Mouse (Mus musculus): ENCODE results near the gene Lsg1. TPM values are rescaled to one million over a fixed set of nuclear protein-coding genes. Genes with fewer than 3 reads are reported as not detected.

Gene Lsg1
- polyA plus RNA-seq, 1 experiment from 2014 or later: 35.7 TPM

DNA sequence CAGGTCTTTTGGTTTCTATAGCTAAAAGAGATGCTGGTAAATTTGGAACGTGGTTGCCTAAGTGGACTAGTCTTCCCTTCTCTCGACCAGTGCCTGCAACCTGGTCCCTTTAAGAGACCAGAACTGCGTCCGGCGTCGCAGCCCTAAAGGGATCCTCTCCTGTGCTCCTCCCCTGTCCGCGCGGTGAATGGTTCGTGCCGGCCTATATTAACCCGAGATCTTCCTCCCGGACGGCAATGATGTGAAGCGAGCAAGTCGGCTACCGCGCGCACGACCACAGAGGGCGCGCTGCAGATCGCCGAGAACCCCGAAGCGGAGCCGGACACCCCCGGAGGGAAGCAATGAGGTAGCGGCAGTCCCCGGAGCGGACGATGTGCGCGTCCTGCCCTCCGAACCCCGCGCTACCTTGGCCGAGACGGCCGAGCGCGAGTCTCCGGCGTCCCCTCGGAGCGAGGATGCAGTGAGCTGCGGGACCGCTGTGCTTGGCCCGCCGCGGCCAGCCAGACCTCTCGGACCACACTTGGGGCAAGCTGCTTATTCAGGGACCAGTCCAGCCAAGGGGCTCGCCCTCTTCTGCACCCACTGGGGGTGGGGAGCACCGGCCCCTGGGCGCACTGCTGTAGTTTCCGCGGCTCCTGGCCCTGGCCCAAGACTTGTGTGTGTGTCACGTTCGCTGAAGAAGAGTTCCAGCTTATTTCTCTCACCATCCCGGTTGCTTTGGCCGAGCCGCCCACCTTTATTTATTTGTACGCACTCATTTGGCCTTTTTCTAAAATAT is 12.3 kb upstream of the Lsg1 start, which contains the start of gene Fam43a:
Gene Fam43a (plus strand): TSS at position 233 of the 778 bp plus-strand sequence.
- Histone ChIP-seq H3K9me3 (no peaks in the 10 kb centered on the region), H3K9ac (peak within 1 kb of the TSS; percentile 87), H3K4me3 (peak within 1 kb of the TSS; percentile 90), H3K36me3 (no peaks in the 10 kb centered on the region), H3K27ac (replicated peaks) (peak within 1 kb of the TSS; percentile 89), H3K4me2 (peak within 1 kb of the TSS; percentile 97), H3K4me1 (peaks cover 53% of the 10 kb centered on the region), H3K27me3 (replicated peaks) (peaks cover 18% of the 10 kb centered on the region)
- WGBS: under 1% methylated on average over 63 of the region's 63 CpGs
- ATAC-seq (ENCODE audit: extremely low read depth, insufficient number of reproducible peaks, low FRiP score, low TSS enrichment): peak; percentile 63; the same call in 1 of the 2 replicates

GRCm38 (mm10) chr16:30596959-30597681 is 9.7 kb upstream of the Lsg1 start:
- WGBS: 12% methylated on average over 16 of the region's 16 CpGs
- H3K36me3 ChIP-seq: no peaks in the 10 kb centered on the region
- H3K4me1 ChIP-seq: peaks cover 28% of the 10 kb centered on the region
- no peak for ATAC-seq (ENCODE audit: extremely low read depth, insufficient number of reproducible peaks, low FRiP score, low TSS enrichment)
- H3K27me3 ChIP-seq (replicated peaks): peaks cover 20% of the 10 kb centered on the region
- peak overlapping the region; percentile 74 for H3K9ac ChIP-seq
- peak overlapping the region; percentile 69 for H3K4me2 ChIP-seq
- no peaks in the 10 kb centered on the region for H3K9me3 ChIP-seq
- H3K4me3 ChIP-seq: peak overlapping the region; percentile 35
- no peak overlapping the region for H3K27ac ChIP-seq (replicated peaks)

DNA sequence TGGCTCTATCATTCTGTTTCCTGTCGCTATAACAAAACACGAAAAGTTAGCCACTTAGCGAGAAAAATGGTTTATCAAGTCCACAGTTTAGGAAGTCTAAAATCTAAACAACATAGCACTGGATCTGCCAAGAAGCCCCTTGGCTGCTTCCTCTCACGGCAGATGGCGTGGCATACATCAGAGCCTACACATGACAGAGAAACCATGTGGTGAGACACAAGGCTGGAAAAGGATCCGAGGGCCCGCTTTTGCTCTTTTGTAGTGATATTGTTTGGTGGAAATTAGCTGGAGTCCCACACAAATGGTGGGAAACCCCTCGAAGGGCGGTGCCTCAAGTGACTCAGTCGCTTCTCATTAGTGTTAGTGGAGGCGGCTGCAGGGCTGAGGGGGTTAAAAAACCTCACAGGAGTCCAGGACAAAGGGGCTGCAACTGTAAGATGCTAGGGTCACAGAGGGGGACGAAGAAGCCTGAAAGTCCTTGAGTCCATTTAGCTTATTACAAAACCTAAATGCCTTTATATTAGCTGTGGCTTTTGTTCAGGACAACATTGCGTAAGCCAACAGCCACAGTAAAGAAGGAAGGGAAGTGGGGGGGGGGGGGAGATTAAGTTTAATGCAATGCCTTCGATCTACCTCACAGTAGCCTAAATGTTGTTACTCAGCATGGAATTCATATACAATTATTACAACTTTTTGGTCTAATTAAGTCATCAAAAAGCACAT is 8.6 kb upstream of the Lsg1 start:
- Histone ChIP-seq H3K4me1 (peaks cover 17% of the 10 kb centered on the region), H3K36me3 (no peaks in the 10 kb centered on the region), H3K9ac (no peak overlapping the region), H3K9me3 (no peaks in the 10 kb centered on the region), H3K27ac (replicated peaks) (no peak overlapping the region), H3K27me3 (replicated peaks) (peaks cover 20% of the 10 kb centered on the region), H3K4me3 (no peak overlapping the region), H3K4me2 (no peak overlapping the region)
- WGBS: 65% methylated on average over 14 of the region's 14 CpGs
- no peak for ATAC-seq (ENCODE audit: extremely low read depth, insufficient number of reproducible peaks, low FRiP score, low TSS enrichment)

DNA sequence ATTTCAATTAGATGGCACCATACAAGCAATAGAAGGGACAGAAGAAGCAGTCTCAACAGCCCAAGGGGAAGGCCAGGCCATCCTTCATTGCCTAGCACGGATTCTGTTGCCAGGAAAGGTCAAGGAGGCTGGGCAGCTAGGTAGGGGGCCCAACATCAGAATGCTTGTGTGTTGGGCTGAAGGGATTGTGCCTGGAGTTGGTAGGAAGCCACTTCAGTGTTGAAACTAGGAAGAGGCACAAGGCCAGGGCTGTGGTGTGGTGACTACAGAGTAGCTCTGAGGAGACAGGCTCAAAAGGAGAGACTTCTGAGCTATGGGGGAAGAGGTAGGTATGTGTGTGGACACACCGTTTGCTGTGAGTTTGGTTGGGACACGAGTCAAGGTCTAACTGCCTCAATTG is 8.0 kb upstream of the Lsg1 start:
- no peak overlapping the region for H3K27ac ChIP-seq (replicated peaks)
- H3K9ac ChIP-seq: no peak overlapping the region
- H3K27me3 ChIP-seq (replicated peaks): peaks cover 20% of the 10 kb centered on the region
- H3K9me3 ChIP-seq: no peaks in the 10 kb centered on the region
- H3K4me3 ChIP-seq: no peak overlapping the region
- H3K4me2 ChIP-seq: no peak overlapping the region
- no peak for ATAC-seq (ENCODE audit: extremely low read depth, insufficient number of reproducible peaks, low FRiP score, low TSS enrichment)
- peaks cover 12% of the 10 kb centered on the region for H3K4me1 ChIP-seq
- no peaks in the 10 kb centered on the region for H3K36me3 ChIP-seq
- WGBS: 45% methylated on average over 3 of the region's 3 CpGs

DNA sequence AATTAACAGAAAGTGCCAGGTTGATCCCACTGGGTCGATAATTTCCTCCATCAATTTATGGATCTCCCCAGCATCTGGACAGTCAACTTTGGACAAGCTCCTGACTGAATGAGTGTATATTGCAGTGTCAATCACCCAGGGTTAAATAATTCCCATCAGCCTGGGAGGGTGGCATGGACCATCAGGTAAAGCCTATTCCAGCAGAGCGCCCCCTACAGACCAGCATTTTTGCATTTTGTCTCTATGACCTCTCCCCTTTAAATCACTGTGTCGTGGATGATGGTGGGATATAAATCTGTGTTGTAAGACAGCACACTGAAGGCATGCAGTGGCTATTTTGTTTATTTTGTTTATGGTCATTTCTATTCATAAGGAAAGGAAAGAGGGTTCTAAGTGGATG is 4.6 kb upstream of the Lsg1 start:
- no peak overlapping the region for H3K4me2 ChIP-seq
- peaks cover 20% of the 10 kb centered on the region for H3K27me3 ChIP-seq (replicated peaks)
- no peak for ATAC-seq (ENCODE audit: extremely low read depth, insufficient number of reproducible peaks, low FRiP score, low TSS enrichment)
- no peaks in the 10 kb centered on the region for H3K36me3 ChIP-seq
- WGBS: 44% methylated on average over 3 of the region's 3 CpGs
- no peak overlapping the region for H3K27ac ChIP-seq (replicated peaks)
- no peaks in the 10 kb centered on the region for H3K9me3 ChIP-seq
- no peak overlapping the region for H3K9ac ChIP-seq
- peaks cover 9% of the 10 kb centered on the region for H3K4me1 ChIP-seq
- H3K4me3 ChIP-seq: no peak overlapping the region

DNA sequence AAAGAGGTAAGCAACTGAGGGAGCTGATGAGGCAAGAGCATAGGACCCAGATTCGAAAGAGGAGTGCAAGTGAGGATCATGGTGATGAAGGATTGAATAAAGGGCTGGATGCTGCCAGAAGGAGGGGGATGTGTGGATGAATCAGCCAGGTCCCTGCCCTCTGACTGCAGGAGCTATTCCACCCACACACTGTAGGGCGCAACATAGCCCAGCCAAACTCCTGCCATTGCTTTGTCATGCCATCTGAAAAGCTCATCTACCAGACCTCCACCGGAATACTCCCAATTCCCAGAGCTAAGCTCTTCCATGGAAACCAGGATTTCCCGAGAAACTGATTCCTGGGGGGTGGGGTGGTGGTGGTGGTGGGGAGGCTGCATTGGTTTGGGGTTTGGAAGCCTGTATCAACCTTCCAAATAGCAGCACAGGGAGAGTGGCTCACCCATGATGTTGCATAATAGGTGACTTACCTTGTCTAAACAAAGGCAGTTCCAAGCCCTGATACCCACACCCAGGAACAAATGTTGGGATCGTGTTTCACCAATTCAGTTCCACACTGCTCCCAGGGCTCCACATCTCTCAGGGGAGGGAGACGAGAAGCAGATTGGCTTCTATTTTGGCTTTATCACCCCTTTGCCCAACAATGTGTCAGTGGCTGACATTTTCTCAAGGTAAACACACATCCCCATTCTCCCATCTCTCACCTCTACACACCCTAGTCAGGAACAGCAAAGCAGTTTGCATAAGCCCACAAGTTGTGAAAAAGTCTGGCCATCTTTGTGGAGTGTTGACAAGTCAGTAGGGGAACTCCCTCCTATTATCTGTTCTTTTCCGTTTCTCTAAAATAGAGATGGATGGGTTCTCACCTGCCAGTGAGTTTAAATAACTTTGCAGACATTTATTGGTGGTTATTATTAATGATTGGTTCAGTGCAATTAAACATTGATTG is 3.1 kb upstream of the Lsg1 start:
- Histone ChIP-seq H3K36me3 (peaks cover 2% of the 10 kb centered on the region), H3K4me2 (no peak overlapping the region), H3K9ac (no peak overlapping the region), H3K27ac (replicated peaks) (no peak overlapping the region), H3K27me3 (replicated peaks) (peaks cover 8% of the 10 kb centered on the region), H3K9me3 (no peaks in the 10 kb centered on the region), H3K4me1 (peaks cover 13% of the 10 kb centered on the region), H3K4me3 (no peak overlapping the region)
- no peak for ATAC-seq (ENCODE audit: extremely low read depth, insufficient number of reproducible peaks, low FRiP score, low TSS enrichment)
- 31% methylated on average over 7 of the region's 7 CpGs for WGBS

DNA sequence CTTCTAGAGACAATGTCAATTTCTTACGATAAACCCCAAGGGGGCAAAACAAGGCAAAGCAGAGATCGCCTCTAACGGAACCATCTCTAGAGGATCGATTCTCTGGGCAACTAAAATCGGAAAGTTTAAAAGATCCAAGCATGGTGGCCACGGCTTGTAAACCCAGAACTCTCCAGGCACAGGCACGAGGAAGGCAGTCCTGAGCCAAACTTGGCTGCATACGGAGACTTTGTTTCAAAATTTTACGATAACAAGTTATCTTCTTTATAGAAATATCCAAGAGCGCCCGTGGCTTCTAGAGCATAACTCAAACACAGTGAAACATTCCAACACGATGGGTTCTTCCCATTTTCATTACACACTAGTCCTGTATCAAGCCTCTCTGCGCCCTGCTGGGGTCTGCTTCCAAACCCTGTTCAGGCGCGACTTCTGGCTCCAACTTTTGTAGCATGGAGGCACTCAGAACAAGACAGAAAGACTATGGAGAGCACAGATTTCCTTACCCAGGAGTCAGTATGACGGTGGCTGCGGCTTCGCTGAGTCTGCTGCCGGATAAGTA is 378 bp downstream of the Lsg1 start:
- ATAC-seq (ENCODE audit: extremely low read depth, insufficient number of reproducible peaks, low FRiP score, low TSS enrichment): no peak
- H3K9me3 ChIP-seq: no peaks in the 10 kb centered on the region
- peak overlapping the region; percentile 85 for H3K9ac ChIP-seq
- H3K27me3 ChIP-seq (replicated peaks): no peaks in the 10 kb centered on the region
- 2% methylated on average over 19 of the region's 19 CpGs for WGBS
- peak overlapping the region; percentile 79 for H3K4me3 ChIP-seq
- H3K36me3 ChIP-seq: peaks cover 37% of the 10 kb centered on the region
- H3K4me1 ChIP-seq: peaks cover 13% of the 10 kb centered on the region
- H3K4me2 ChIP-seq: peak overlapping the region; percentile 95
- H3K27ac ChIP-seq (replicated peaks): peak overlapping the region; percentile 64; the same call in 1 of the 2 replicates

- Histone ChIP-seq H3K4me2 (no peak overlapping the region), H3K27me3 (replicated peaks) (no peaks in the 10 kb centered on the region), H3K9ac (no peak overlapping the region), H3K27ac (replicated peaks) (no peak overlapping the region), H3K4me1 (no peaks in the 10 kb centered on the region), H3K36me3 (peaks cover 99% of the 10 kb centered on the region), H3K9me3 (no peaks in the 10 kb centered on the region), H3K4me3 (no peak overlapping the region)
- 92% methylated on average over 5 of the region's 5 CpGs for WGBS
- ATAC-seq (ENCODE audit: extremely low read depth, insufficient number of reproducible peaks, low FRiP score, low TSS enrichment): no peak
Measured at GRCm38 (mm10) chr16:30580765-30581164, 6.6 kb downstream of the Lsg1 start.

DNA sequence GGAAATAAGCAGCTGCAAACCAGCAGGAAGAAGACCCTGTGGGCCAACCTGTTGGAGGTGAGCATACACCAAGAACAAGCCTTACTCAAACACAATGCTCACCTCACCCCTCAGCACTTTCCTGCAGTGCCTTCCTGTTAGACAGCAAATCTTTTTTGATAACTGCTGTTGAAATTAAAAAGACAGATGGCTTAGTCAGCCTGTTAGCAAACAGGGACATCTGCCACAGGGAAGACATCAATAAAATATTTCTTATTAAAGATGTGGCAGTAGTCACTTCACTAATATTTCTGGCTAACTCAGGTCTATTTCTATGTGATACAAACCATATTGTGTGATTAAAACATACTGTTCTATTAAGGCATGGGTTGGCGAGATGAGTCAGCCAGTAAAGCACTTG is 11.0 kb downstream of the Lsg1 start:
- Histone ChIP-seq H3K27ac (replicated peaks) (no peak overlapping the region), H3K4me3 (no peak overlapping the region), H3K9me3 (no peaks in the 10 kb centered on the region), H3K4me2 (no peak overlapping the region), H3K27me3 (replicated peaks) (no peaks in the 10 kb centered on the region), H3K9ac (no peak overlapping the region), H3K4me1 (no peaks in the 10 kb centered on the region), H3K36me3 (peaks cover 96% of the 10 kb centered on the region)
- ATAC-seq (ENCODE audit: extremely low read depth, insufficient number of reproducible peaks, low FRiP score, low TSS enrichment): no peak
- WGBS: 72% methylated on average over 1 of the region's 1 CpGs

DNA sequence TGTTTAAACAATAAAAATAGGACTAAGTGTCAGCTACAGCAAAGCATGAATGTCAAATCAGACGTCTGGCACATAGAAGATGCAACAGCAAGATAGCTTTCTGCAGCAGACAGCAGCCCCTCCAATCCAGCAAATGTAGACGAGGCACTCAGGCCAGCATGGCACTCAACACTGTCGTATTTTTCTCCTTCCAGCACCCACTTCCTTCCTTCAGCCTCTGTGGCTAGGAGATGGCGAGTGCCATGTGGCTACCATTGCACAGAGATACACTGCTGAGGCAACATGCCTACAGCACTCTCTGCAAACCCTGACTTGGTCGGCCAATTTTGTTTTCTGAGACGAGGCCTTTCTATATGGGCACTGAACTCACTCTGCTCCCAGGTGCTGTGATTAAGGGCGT is 11.6 kb downstream of the Lsg1 start:
- no peaks in the 10 kb centered on the region for H3K27me3 ChIP-seq (replicated peaks)
- H3K27ac ChIP-seq (replicated peaks): no peak overlapping the region
- H3K4me2 ChIP-seq: no peak overlapping the region
- H3K4me3 ChIP-seq: no peak overlapping the region
- H3K9me3 ChIP-seq: no peaks in the 10 kb centered on the region
- peaks cover 96% of the 10 kb centered on the region for H3K36me3 ChIP-seq
- H3K9ac ChIP-seq: no peak overlapping the region
- 78% methylated on average over 7 of the region's 7 CpGs for WGBS
- no peak for ATAC-seq (ENCODE audit: extremely low read depth, insufficient number of reproducible peaks, low FRiP score, low TSS enrichment)
- no peaks in the 10 kb centered on the region for H3K4me1 ChIP-seq
